Mouse (Mus musculus) myocyte (in vitro differentiated cells): ENCODE data around the gene Ankrd26. TPM values are rescaled to one million over a fixed set of nuclear protein-coding genes. Genes with fewer than 3 reads are reported as not detected.

ENCODE experiments used
- H3K27me3 ChIP-seq: one replicate; pipeline ENCODE4 v1.6.1; 2011; ENCODE audit not compliant: control insufficient read depth, insufficient read depth, insufficient read length
- H3K36me3 ChIP-seq: one replicate; pipeline ENCODE4 v1.6.1; 2011; ENCODE audit not compliant: control insufficient read depth, insufficient read depth
- H3K4me2 ChIP-seq: one replicate; pipeline ENCODE4 v1.6.1; 2011; ENCODE audit warnings: low read depth, control low read depth
- H3K4me3 ChIP-seq: one replicate; pipeline ENCODE4 v1.5.1; 2011; ENCODE audit warnings: mild to moderate bottlenecking, control low read depth, moderate library complexity
- H3K79me2 ChIP-seq: one replicate; pipeline ENCODE4 v1.6.1; 2011; ENCODE audit not compliant: control insufficient read depth, insufficient read depth
- H3ac ChIP-seq: one replicate; pipeline ENCODE4 v1.6.1; 2011; ENCODE audit not compliant: control insufficient read depth, insufficient read length
- CEBPB ChIP-seq: IDR thresholded peaks from 2 replicates; pipeline ENCODE4 v1.6.1; 2011; ENCODE audit warnings: mild to moderate bottlenecking, moderate library complexity; ENCODE audit not compliant: poor library complexity, insufficient read depth, severe bottlenecking
- E2F4 ChIP-seq: IDR thresholded peaks from one replicate; pipeline ENCODE4 v1.6.1; 2011; ENCODE audit warnings: mild to moderate bottlenecking, control low read depth, moderate library complexity; ENCODE audit not compliant: insufficient read depth
- MAX ChIP-seq: IDR thresholded peaks from one replicate; pipeline ENCODE4 v1.6.1; 2011; ENCODE audit warnings: low read depth, mild to moderate bottlenecking, control low read depth
- MYOD1 ChIP-seq, 3 experiments: IDR thresholded peaks; one replicate each; pipeline ENCODE4 v1.6.1; 2011; ENCODE audit warnings: control low read depth in 2 of 3, low read depth in 2 of 3, mild to moderate bottlenecking in 2 of 3, moderate library complexity in 1 of 3; ENCODE audit not compliant: insufficient read length in 2 of 3, control insufficient read depth in 1 of 3
- MYOG ChIP-seq, 3 experiments: IDR thresholded peaks; one replicate each; pipeline ENCODE4 v1.6.1; 2011; ENCODE audit warnings: control low read depth in 2 of 3, low read depth in 2 of 3, mild to moderate bottlenecking in 2 of 3; ENCODE audit not compliant: insufficient read length in 2 of 3, control insufficient read depth in 1 of 3, insufficient read depth in 1 of 3
- POLR2A ChIP-seq: IDR thresholded peaks from one replicate; pipeline ENCODE4 v1.6.1; 2011; ENCODE audit warnings: low read depth, mild to moderate bottlenecking, control low read depth, moderate library complexity; ENCODE audit not compliant: insufficient read length
- POLR2AphosphoS2 ChIP-seq: IDR thresholded peaks from one replicate; pipeline ENCODE4 v1.6.1; 2011; ENCODE audit warnings: low read depth, control low read depth; ENCODE audit not compliant: insufficient read length
- REST ChIP-seq: IDR thresholded peaks from one replicate; pipeline ENCODE4 v1.6.1; 2011; ENCODE audit warnings: mild to moderate bottlenecking, control low read depth, moderate library complexity; ENCODE audit not compliant: insufficient read depth, insufficient read length
- SRF ChIP-seq: IDR thresholded peaks from one replicate; pipeline ENCODE4 v1.6.1; 2011; ENCODE audit warnings: low read depth; ENCODE audit not compliant: control insufficient read depth, insufficient read length
- TCF12 ChIP-seq: IDR thresholded peaks from one replicate; pipeline ENCODE4 v1.6.1; 2011; ENCODE audit warnings: mild to moderate bottlenecking, control low read depth; ENCODE audit not compliant: poor library complexity, insufficient read depth, severe bottlenecking
- TCF3 ChIP-seq: IDR thresholded peaks from one replicate; pipeline ENCODE4 v1.6.1; 2011; ENCODE audit warnings: low read depth, control low read depth; ENCODE audit not compliant: insufficient read length
- USF1 ChIP-seq: IDR thresholded peaks from one replicate; pipeline ENCODE4 v1.6.1; 2011; ENCODE audit warnings: low read depth, mild to moderate bottlenecking, control low read depth, moderate library complexity
- polyA plus RNA-seq: library from polyadenylated mRNA; unstranded; fragments of >200 nt; fragmentation: generic; extraction: Trizol; gene quantifications from one replicate; pipeline ENCODE4 v1.2.1, GENCODE M21; 2012; ENCODE audit warnings: missing spikeins

Gene Ankrd26
- polyA plus RNA-seq, 1 experiment, result 0.73 TPM

DNA sequence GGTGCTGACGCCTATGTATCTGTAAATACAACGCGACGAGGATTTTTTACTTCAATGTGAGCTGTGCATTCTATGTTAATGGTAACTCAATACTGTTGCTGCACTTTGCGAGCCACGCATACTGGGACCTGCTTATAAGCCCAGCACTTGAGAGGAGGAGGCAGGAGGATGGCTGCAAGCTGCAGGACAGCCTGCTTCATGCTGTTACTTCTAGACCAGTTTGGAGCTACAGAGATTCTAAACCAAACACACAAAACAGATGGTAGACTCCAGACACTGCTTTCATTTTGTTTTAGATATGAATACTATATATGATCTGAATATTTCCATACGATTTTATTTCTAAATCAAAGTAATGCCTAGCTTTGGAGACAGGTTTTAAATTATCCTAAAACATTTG lies 41.4 kb downstream of the Ankrd26 start:
- no peaks in the 10 kb centered on the region for H3K27me3 ChIP-seq
- TF ChIP-seq E2F4 (no peak), MYOD1 (IDR thresholded peaks at IDR 0.05; ENCODE audit: control insufficient read depth in 1 of 3, insufficient read length in 2 of 3, low read depth in 2 of 3) (no peak), TCF3 (no peak), REST (no peak), USF1 (no peak), MYOG (IDR thresholded peaks at IDR 0.05; ENCODE audit: control insufficient read depth in 1 of 3, insufficient read depth in 1 of 3, insufficient read length in 2 of 3, low read depth in 2 of 3) (no peak), CEBPB (no peak), POLR2AphosphoS2 (no peak)
- H3K79me2 ChIP-seq, result no peaks in the 10 kb centered on the region

DNA sequence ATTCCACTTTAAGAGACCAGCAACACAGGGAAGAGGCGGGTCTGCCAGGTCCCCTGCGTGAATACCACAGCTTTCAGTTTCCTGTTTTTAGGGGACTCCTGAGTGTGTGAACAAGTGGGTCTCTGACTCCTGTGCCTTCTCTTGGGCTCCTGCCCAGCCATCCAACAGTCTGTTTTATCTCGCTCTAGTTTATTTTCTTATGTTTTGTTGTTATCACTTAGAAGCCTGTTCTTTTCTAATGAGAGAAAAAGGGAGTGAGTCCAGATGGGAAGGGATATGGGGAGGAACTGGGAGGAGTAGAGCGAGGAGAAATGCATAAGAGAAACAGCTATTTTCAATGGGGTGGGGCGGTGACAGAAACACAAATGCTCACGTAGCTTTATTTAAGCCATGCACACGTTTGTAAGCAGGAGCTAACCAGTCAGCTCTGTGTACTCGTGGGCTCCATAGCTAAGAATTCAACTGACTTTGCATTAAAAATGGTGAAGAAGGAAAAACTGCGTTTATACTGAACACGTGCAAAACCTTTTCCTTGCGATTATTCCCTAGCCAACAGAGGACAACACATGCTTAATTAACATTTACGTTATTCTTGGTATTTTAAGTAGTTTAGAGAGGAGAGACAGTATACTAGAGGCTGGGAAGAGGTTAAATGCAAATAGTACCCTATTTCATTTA lies 48.6 kb downstream of the Ankrd26 start:
- H3K36me3 ChIP-seq, result peaks cover 11% of the 10 kb centered on the region
- H3K79me2 ChIP-seq, result no peaks in the 10 kb centered on the region
- H3ac ChIP-seq, result no peak overlapping the region
- no peak overlapping the region for H3K4me2 ChIP-seq
- no peaks in the 10 kb centered on the region for H3K27me3 ChIP-seq
- no peak overlapping the region for H3K4me3 ChIP-seq
- TF ChIP-seq REST, result no peak
- no peak for TF ChIP-seq POLR2A
- TF ChIP-seq MYOG (IDR thresholded peaks at IDR 0.05; ENCODE audit: control insufficient read depth in 1 of 3, insufficient read depth in 1 of 3, insufficient read length in 2 of 3, low read depth in 2 of 3), result no peak
- no peak for TF ChIP-seq USF1
- TF ChIP-seq E2F4, result no peak

More for the DNA sequence above, 41.4 kb downstream of the Ankrd26 start:
- Histone ChIP-seq H3K4me3 (no peak overlapping the region), H3K4me2 (no peak overlapping the region), H3K36me3 (peaks cover 20% of the 10 kb centered on the region), H3ac (no peak overlapping the region)

DNA sequence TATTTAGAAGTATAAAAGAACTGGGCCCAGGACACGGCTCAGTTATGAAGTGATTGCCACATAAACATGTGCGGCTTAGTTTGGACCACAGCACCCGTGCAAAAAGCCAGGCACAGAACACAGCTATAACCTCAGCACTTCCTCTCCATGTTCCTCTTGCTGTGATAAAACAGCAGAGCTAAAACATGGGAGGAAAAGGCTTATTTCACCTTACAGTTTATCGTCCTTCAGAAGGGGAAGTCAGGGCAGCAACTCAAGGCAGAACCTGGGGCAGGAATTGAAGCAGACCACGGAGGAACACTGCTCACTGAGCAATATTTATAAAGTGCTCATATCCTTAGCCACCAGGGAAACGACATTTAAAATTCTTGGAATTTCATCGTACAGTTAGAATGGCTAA lies 63.0 kb downstream of the Ankrd26 start:
- Histone ChIP-seq H3K27me3 (no peaks in the 10 kb centered on the region), H3K79me2 (no peaks in the 10 kb centered on the region), H3K4me2 (no peak overlapping the region), H3K36me3 (no peaks in the 10 kb centered on the region), H3K4me3 (no peak overlapping the region), H3ac (no peak overlapping the region)
- no peak for TF ChIP-seq TCF3
- no peak for TF ChIP-seq POLR2AphosphoS2
- TF ChIP-seq USF1, result no peak
- TF ChIP-seq TCF12, result no peak
- no peak for TF ChIP-seq CEBPB
- no peak for TF ChIP-seq POLR2A

DNA sequence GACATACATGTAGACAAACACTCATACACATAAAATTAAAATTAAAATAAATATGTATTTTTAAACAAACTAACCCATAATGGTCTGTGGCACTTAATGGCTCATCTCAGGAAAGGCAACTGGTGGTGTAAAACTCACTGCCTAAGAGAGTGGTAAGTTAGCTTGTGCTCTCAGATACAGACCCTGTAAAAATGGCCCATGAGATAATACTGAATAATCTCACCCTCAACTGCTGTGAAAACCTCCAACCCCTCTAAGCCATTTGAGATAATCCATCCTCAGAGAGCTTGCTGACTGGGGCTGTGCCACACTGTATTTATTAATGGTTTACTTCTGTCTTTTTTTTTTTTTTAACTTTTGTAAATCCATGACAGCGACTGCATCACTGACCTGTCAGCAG lies 79.9 kb downstream of the Ankrd26 start:
- Histone ChIP-seq H3K4me3 (no peak overlapping the region), H3K4me2 (no peak overlapping the region), H3K36me3 (no peaks in the 10 kb centered on the region), H3ac (no peak overlapping the region), H3K79me2 (peaks cover 16% of the 10 kb centered on the region), H3K27me3 (no peaks in the 10 kb centered on the region)
- TF ChIP-seq TCF3, result no peak
- TF ChIP-seq SRF, result no peak
- TF ChIP-seq MYOG (IDR thresholded peaks at IDR 0.05; ENCODE audit: control insufficient read depth in 1 of 3, insufficient read depth in 1 of 3, insufficient read length in 2 of 3, low read depth in 2 of 3), result no peak
- no peak for TF ChIP-seq MYOD1 (IDR thresholded peaks at IDR 0.05; ENCODE audit: control insufficient read depth in 1 of 3, insufficient read length in 2 of 3, low read depth in 2 of 3)
- no peak for TF ChIP-seq POLR2AphosphoS2
- no peak for TF ChIP-seq E2F4
- no peak for TF ChIP-seq POLR2A
- no peak for TF ChIP-seq USF1
- no peak for TF ChIP-seq MAX
- no peak for TF ChIP-seq TCF12
- TF ChIP-seq REST, result no peak
- TF ChIP-seq CEBPB, result no peak

DNA sequence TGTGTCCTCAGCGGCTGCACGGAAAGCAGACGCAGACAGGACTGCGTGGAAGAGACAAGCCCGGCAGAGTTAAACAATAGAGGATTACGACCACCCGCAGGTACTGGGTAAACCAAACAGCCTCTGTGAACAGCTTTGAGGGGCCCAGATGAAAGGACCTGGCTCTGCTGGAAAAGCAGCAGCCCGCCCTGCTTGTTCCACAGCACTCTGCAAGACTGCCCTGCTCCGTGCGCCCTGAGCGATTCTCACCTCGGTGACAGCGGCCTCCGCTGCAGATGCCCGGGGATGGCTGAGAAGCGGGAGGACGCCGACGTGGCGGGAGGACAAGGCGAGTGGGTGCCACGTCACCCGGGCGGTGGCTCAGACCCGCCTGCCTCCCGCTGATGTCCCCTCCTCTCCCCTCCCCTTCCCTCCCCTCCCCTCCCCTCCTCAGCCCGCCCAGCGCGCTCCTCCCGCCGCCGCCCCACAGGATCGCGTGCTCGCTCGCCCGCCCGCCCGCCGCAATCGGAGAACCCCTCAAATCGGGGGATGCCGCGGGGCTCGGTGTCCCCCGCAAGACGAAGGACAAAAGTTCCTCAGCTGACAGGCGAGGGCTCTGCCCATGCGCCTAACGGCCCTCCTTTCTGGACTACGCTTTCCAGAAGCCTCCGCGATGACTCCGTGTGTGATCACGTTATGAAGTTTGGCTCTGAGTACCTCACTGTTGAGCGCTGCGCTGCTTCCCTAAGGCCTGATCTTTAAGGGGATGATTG lies 82.9 kb downstream of the Ankrd26 start, which contains the start of gene Zfp9:
TSS of gene Zfp9 (minus strand) at position 364 of the 752 bp plus-strand sequence.
- TF ChIP-seq MAX (no peak), CEBPB (no peak), E2F4 (no peak), MYOD1 (IDR thresholded peaks at IDR 0.05; ENCODE audit: control insufficient read depth in 1 of 3, insufficient read length in 2 of 3, low read depth in 2 of 3) (peak in 1 of 3 experiments; percentile 33), SRF (no peak), POLR2AphosphoS2 (peak; percentile 97), TCF12 (no peak), POLR2A (peak; percentile 99), MYOG (IDR thresholded peaks at IDR 0.05; ENCODE audit: control insufficient read depth in 1 of 3, insufficient read depth in 1 of 3, insufficient read length in 2 of 3, low read depth in 2 of 3) (no peak), TCF3 (no peak), REST (peak; percentile 18), USF1 (peak; percentile 5)
- Histone ChIP-seq H3K79me2 (peaks cover 36% of the 10 kb centered on the region), H3K36me3 (peaks cover 8% of the 10 kb centered on the region), H3ac (peak within 1 kb of the TSS; percentile 3), H3K4me2 (peak within 1 kb of the TSS; percentile 94), H3K4me3 (peak within 1 kb of the TSS; percentile 80), H3K27me3 (no peaks in the 10 kb centered on the region)
